Comparison of ENCODE assay signal across 8 mouse cellular contexts in genomic region chr10:81284719-81285118, GRCm38 (mm10). TPM values are rescaled to one million over a fixed set of nuclear protein-coding genes. Genes with fewer than 3 reads are reported as not detected.
A peak's percentile ranks its signal among the peaks of the same experiment; 100 is the strongest.
DNase-seq lines count a peak whose midpoint lies in the region; ATAC-seq lines count a peak whose summit lies in the region.

No protein-coding gene starts in this region.

- intact Hi-C loops in left cerebral cortex, postnatal 10 days (cut with DNase I) = loop anchor here (5.0 kb wide), 1 partner anchor 38 kb away; the partner anchor contains the start of gene Cactin

- no peak overlapping the region for H3K4me3 ChIP-seq in liver, embryonic 11.5 days (ENCODE audit: low read depth, low read length)
- H3K4me3 ChIP-seq in intestine, embryonic 14.5 days (ENCODE audit: low read depth, low read length) = peak overlapping the region; percentile 45
- H3K4me3 ChIP-seq in liver, embryonic 13.5 days (replicated peaks) = 0 out of 2 replicates have a peak overlapping the region, but pooled peaks have one; percentile 53
- peak overlapping the region; percentile 42 for H3K4me3 ChIP-seq in stomach, embryonic 14.5 days (ENCODE audit: low read depth, low read length)

- 10% methylated on average over 17 of the region's 17 CpGs for WGBS in liver, embryonic 11.5 days
- WGBS in intestine, embryonic 14.5 days = 6% methylated on average over 17 of the region's 17 CpGs
- 14% methylated on average over 17 of the region's 17 CpGs for WGBS in liver, embryonic 13.5 days (ENCODE audit: insufficient replicate concordance)
- WGBS in stomach, embryonic 14.5 days = 10% methylated on average over 17 of the region's 17 CpGs

- no peak overlapping the region for H3K9ac ChIP-seq in liver, embryonic 11.5 days (ENCODE audit: low read depth, low read length)
- no peak overlapping the region; the same call in 1 of the 2 replicates for H3K9ac ChIP-seq in intestine, embryonic 14.5 days (ENCODE audit: low read length)
- H3K9ac ChIP-seq in liver, embryonic 13.5 days = no peak overlapping the region
- H3K9ac ChIP-seq in stomach, embryonic 14.5 days (replicated peaks; ENCODE audit: low read depth, low read length) = peak overlapping the region; percentile 22; the same call in 1 of the 2 replicates

- no peak for ATAC-seq in liver, embryonic 11.5 days (replicated peaks; ENCODE audit: low FRiP score)
- ATAC-seq in intestine, embryonic 14.5 days (replicated peaks; ENCODE audit: low FRiP score, low TSS enrichment, low read depth) = peak; percentile 38
- ATAC-seq in liver, embryonic 13.5 days (ENCODE audit: low read depth) = no peak
- ATAC-seq in stomach, embryonic 14.5 days (ENCODE audit: insufficient number of reproducible peaks, insufficient read depth, low FRiP score, low read depth) = peak; percentile 64

- peaks cover 15% of the 10 kb centered on the region for H3K4me1 ChIP-seq in liver, embryonic 11.5 days (replicated peaks; ENCODE audit: control insufficient read depth, insufficient read depth, low read length)
- 0 out of 2 replicates have a peak, but pooled peaks cover 4% of the 10 kb centered on the region for H3K4me1 ChIP-seq in intestine, embryonic 14.5 days (replicated peaks; ENCODE audit: control insufficient read depth, insufficient read depth, low read length)
- peaks cover 38% of the 10 kb centered on the region for H3K4me1 ChIP-seq in liver, embryonic 13.5 days (replicated peaks)
- H3K4me1 ChIP-seq in stomach, embryonic 14.5 days (ENCODE audit: control insufficient read depth, insufficient read depth, low read length) = peaks cover 5% of the 10 kb centered on the region; the same call in 1 of the 2 replicates

- peak overlapping the region; percentile 63 for H3K4me2 ChIP-seq in liver, embryonic 11.5 days
- H3K4me2 ChIP-seq in intestine, embryonic 14.5 days (ENCODE audit: low read length) = peak overlapping the region; percentile 55
- peak overlapping the region; percentile 74 for H3K4me2 ChIP-seq in liver, embryonic 13.5 days
- peak overlapping the region; percentile 59 for H3K4me2 ChIP-seq in stomach, embryonic 14.5 days (replicated peaks; ENCODE audit: low read depth, low read length)

- peaks cover 53% of the 10 kb centered on the region for H3K27me3 ChIP-seq in liver, embryonic 11.5 days (replicated peaks; ENCODE audit: control insufficient read depth, insufficient read depth, low read length)
- H3K27me3 ChIP-seq in intestine, embryonic 14.5 days (replicated peaks; ENCODE audit: control insufficient read depth, insufficient read depth, low read length) = peaks cover 24% of the 10 kb centered on the region
- H3K27me3 ChIP-seq in liver, embryonic 13.5 days = peaks cover 65% of the 10 kb centered on the region
- 0 out of 2 replicates have a peak, but pooled peaks cover 9% of the 10 kb centered on the region for H3K27me3 ChIP-seq in stomach, embryonic 14.5 days (ENCODE audit: control insufficient read depth, insufficient read depth, low read length)

- no peaks in the 10 kb centered on the region for H3K36me3 ChIP-seq in liver, embryonic 11.5 days (ENCODE audit: control insufficient read depth, insufficient read depth, low read length)
- no peaks in the 10 kb centered on the region for H3K36me3 ChIP-seq in intestine, embryonic 14.5 days (ENCODE audit: control insufficient read depth, insufficient read depth, low read length)
- H3K36me3 ChIP-seq in liver, embryonic 13.5 days = no peaks in the 10 kb centered on the region
- no peaks in the 10 kb centered on the region for H3K36me3 ChIP-seq in stomach, embryonic 14.5 days (ENCODE audit: control insufficient read depth, insufficient read depth, low read length)

- H3K9me3 ChIP-seq in liver, embryonic 11.5 days (ENCODE audit: control insufficient read depth, low read length) = no peaks in the 10 kb centered on the region
- no peaks in the 10 kb centered on the region for H3K9me3 ChIP-seq in intestine, embryonic 14.5 days (ENCODE audit: control insufficient read depth, low read length)
- no peaks in the 10 kb centered on the region for H3K9me3 ChIP-seq in liver, embryonic 13.5 days (replicated peaks)
- no peaks in the 10 kb centered on the region for H3K9me3 ChIP-seq in stomach, embryonic 14.5 days (ENCODE audit: control insufficient read depth, low read depth, low read length)

- DNase-seq in liver, embryonic 11.5 days (ENCODE audit: low spot score) = no peak
- no peak for DNase-seq in liver
- peak; percentile 77 for DNase-seq in intestine, embryonic 14.5 days (ENCODE audit: low spot score)
- DNase-seq in liver, embryonic 13.5 days = no peak
- no peak for DNase-seq in c-Kit-positive CD71-positive TER-119-positive erythroid progenitor cells, embryonic 14.5 days (ENCODE audit: low spot score)
- no peak for DNase-seq in right cerebral cortex, postnatal 10 days (ENCODE audit: low spot score in 2 of 2)
- DNase-seq in left cerebral cortex, postnatal 10 days (ENCODE audit: extremely low spot score in 1 of 2, low spot score in 2 of 2) = no peak

- H3K27ac ChIP-seq in liver, embryonic 11.5 days (ENCODE audit: low read depth, low read length) = no peak overlapping the region
- H3K27ac ChIP-seq in intestine, embryonic 14.5 days (ENCODE audit: low read depth) = no peak overlapping the region
- no peak overlapping the region for H3K27ac ChIP-seq in liver, embryonic 13.5 days
- H3K27ac ChIP-seq in stomach, embryonic 14.5 days (ENCODE audit: low read length) = peak overlapping the region; percentile 48; the same call in 1 of the 2 replicates

RNA-seq across cellular contexts. Expression of gene Tjp3, which starts 6.7 kb away (rescaled TPM):
- polyA plus RNA-seq in liver, embryonic 11.5 days (2014; fragmentation: Nextera tagmentation; extraction: Ambion mirVana) = 1.8 TPM in 2 replicates
- 35.1 and 44.4 TPM in 2 replicates for polyA plus RNA-seq in intestine, embryonic 14.5 days (2014; fragmentation: Nextera tagmentation; extraction: Ambion mirVana)
- polyA plus RNA-seq in liver, embryonic 13.5 days (2015; fragmentation: Nextera tagmentation; extraction: Ambion mirVana) = 0.35 and 0.43 TPM in 2 replicates
- polyA plus RNA-seq in stomach, embryonic 14.5 days (2014; fragmentation: Nextera tagmentation; extraction: Ambion mirVana) = 21.6 and 25.2 TPM in 2 replicates
- total RNA-seq in left cerebral cortex, postnatal 10 days (2021) = under 1 TPM; 0.39 to 0.49 TPM

RNA-seq across cellular contexts. Expression of gene Pip5k1c, which starts 8.0 kb away (rescaled TPM):
- polyA plus RNA-seq in liver, embryonic 11.5 days (2014; fragmentation: Nextera tagmentation; extraction: Ambion mirVana) = 40.0 and 42.5 TPM in 2 replicates
- polyA plus RNA-seq in intestine, embryonic 14.5 days (2014; fragmentation: Nextera tagmentation; extraction: Ambion mirVana) = 57.3 and 57.5 TPM in 2 replicates
- 13.2 and 16.7 TPM in 2 replicates for polyA plus RNA-seq in liver, embryonic 13.5 days (2015; fragmentation: Nextera tagmentation; extraction: Ambion mirVana)
- 50.1 and 51.4 TPM in 2 replicates for polyA plus RNA-seq in stomach, embryonic 14.5 days (2014; fragmentation: Nextera tagmentation; extraction: Ambion mirVana)
- 100 to 1,000 TPM; 336 to 340 TPM for total RNA-seq in left cerebral cortex, postnatal 10 days (2021)

RNA-seq across cellular contexts. Expression of gene Apba3, which starts 18.0 kb away (rescaled TPM):
- polyA plus RNA-seq in liver, embryonic 11.5 days (2014; fragmentation: Nextera tagmentation; extraction: Ambion mirVana) = 47.5 and 55.0 TPM in 2 replicates
- 51.0 and 51.7 TPM in 2 replicates for polyA plus RNA-seq in intestine, embryonic 14.5 days (2014; fragmentation: Nextera tagmentation; extraction: Ambion mirVana)
- polyA plus RNA-seq in liver, embryonic 13.5 days (2015; fragmentation: Nextera tagmentation; extraction: Ambion mirVana) = 24.5 and 26.7 TPM in 2 replicates
- 47.0 and 51.1 TPM in 2 replicates for polyA plus RNA-seq in stomach, embryonic 14.5 days (2014; fragmentation: Nextera tagmentation; extraction: Ambion mirVana)
- total RNA-seq in left cerebral cortex, postnatal 10 days (2021) = 10 to 100 TPM; 23.7 to 32.6 TPM

RNA-seq across cellular contexts. Expression of gene Mrpl54, which starts 18.0 kb away (rescaled TPM):
- 226 and 233 TPM in 2 replicates for polyA plus RNA-seq in liver, embryonic 11.5 days (2014; fragmentation: Nextera tagmentation; extraction: Ambion mirVana)
- 253 and 260 TPM in 2 replicates for polyA plus RNA-seq in intestine, embryonic 14.5 days (2014; fragmentation: Nextera tagmentation; extraction: Ambion mirVana)
- polyA plus RNA-seq in liver, embryonic 13.5 days (2015; fragmentation: Nextera tagmentation; extraction: Ambion mirVana) = 130 and 134 TPM in 2 replicates
- polyA plus RNA-seq in stomach, embryonic 14.5 days (2014; fragmentation: Nextera tagmentation; extraction: Ambion mirVana) = 223 and 246 TPM in 2 replicates
- 10 to 100 TPM; 47.8 to 52.7 TPM for total RNA-seq in left cerebral cortex, postnatal 10 days (2021)

RNA-seq across cellular contexts. Expression of gene Matk, which starts 32.0 kb away (rescaled TPM):
- polyA plus RNA-seq in liver, embryonic 11.5 days (2014; fragmentation: Nextera tagmentation; extraction: Ambion mirVana) = 2.1 TPM in 2 replicates
- polyA plus RNA-seq in intestine, embryonic 14.5 days (2014; fragmentation: Nextera tagmentation; extraction: Ambion mirVana) = 2.5 and 4.1 TPM in 2 replicates
- 1.2 and 1.8 TPM in 2 replicates for polyA plus RNA-seq in liver, embryonic 13.5 days (2015; fragmentation: Nextera tagmentation; extraction: Ambion mirVana)
- 3.4 and 3.9 TPM in 2 replicates for polyA plus RNA-seq in stomach, embryonic 14.5 days (2014; fragmentation: Nextera tagmentation; extraction: Ambion mirVana)
- 100 to 1,000 TPM; 223 to 225 TPM for total RNA-seq in left cerebral cortex, postnatal 10 days (2021)

Comparison
In these comparisons a context has a peak if more than half of its experiments do, and no peak if none do; other contexts are left out.
1. ATAC-seq: peak in intestine, embryonic 14.5 days (single experiment) and stomach, embryonic 14.5 days (single experiment); none in liver, embryonic 11.5 days (single experiment) and liver, embryonic 13.5 days (single experiment).
2. Peak in every context shown above with its lines, with median percentiles within 50 percentile points of each other: H3K4me2 ChIP-seq.